Mouse (Mus musculus): ENCODE measurements around the gene Zfp853.

GRCm38 (mm10) chr5:143255131-143255519 lies 38.3 kb downstream of the Zfp853 start:
- TF ChIP-seq CTCF (IDR thresholded peaks at IDR 0.05; ENCODE audit: low read depth) (no peak), EP300 (IDR thresholded peaks at IDR 0.05; ENCODE audit: low read depth) (no peak)
